Mouse (Mus musculus) embryonic facial prominence, embryonic 12.5 days (tissue): ENCODE measurements around the gene Pfn1. TPM values are rescaled to one million over a fixed set of nuclear protein-coding genes. Genes with fewer than 3 reads are reported as not detected.

Experiments
- ATAC-seq: fragments of 200-750 bp; cut with Nextera tagmentation; 2 replicates; pipeline ENCODE4 v1.8.0; 2017; ENCODE audit not compliant: insufficient number of reproducible peaks, insufficient read depth, low FRiP score, low TSS enrichment
- H3K27ac ChIP-seq: fragments of 300-500 bp; sonication (generic); 2 replicates; pipeline ENCODE4 v1.5.1; 2016; ENCODE audit warnings: mild to moderate bottlenecking
- H3K27me3 ChIP-seq: fragments of 300-500 bp; sonication (generic); 2 replicates; pipeline ENCODE4 v1.6.1; 2016; ENCODE audit warnings: mild to moderate bottlenecking, moderate library complexity
- H3K36me3 ChIP-seq: fragments of 300-500 bp; sonication (generic); 2 replicates; pipeline ENCODE4 v1.6.1; 2016; ENCODE audit warnings: mild to moderate bottlenecking
- H3K4me1 ChIP-seq: fragments of 300-500 bp; sonication (generic); 2 replicates; pipeline ENCODE4 v1.6.1; 2016
- H3K4me2 ChIP-seq: fragments of 300-500 bp; sonication (generic); replicated peaks from 2 replicates; pipeline ENCODE4 v1.6.1; 2016; ENCODE audit warnings: mild to moderate bottlenecking, moderate library complexity
- H3K4me3 ChIP-seq: fragments of 300-500 bp; sonication (generic); 2 replicates; pipeline ENCODE4 v1.5.1; 2016; ENCODE audit warnings: mild to moderate bottlenecking
- H3K9ac ChIP-seq: fragments of 300-500 bp; sonication (generic); 2 replicates; pipeline ENCODE4 v1.6.1; 2016; ENCODE audit warnings: mild to moderate bottlenecking, moderate library complexity
- H3K9me3 ChIP-seq: fragments of 300-500 bp; sonication (generic); 2 replicates; pipeline ENCODE4 v1.6.1; 2016; ENCODE audit warnings: mild to moderate bottlenecking, moderate library complexity
- WGBS: fragments of 180-500 bp; shearing (Covaris S2); methylation state at CpG from one replicate; pipeline ENCODE4 v1.1.7; 2016; 5-methylcytosine and 5-hydroxymethylcytosine counted together
- polyA plus RNA-seq: library from polyadenylated mRNA; unstranded; fragments of >200 nt; fragmentation: Nextera tagmentation; extraction: Ambion mirVana; gene quantifications from 2 replicates; pipeline ENCODE4 v1.2.1, GENCODE M21; 2016

The Pfn1 gene
- polyA plus RNA-seq, 1 experiment from 2014 or later: 1,498 TPM

DNA sequence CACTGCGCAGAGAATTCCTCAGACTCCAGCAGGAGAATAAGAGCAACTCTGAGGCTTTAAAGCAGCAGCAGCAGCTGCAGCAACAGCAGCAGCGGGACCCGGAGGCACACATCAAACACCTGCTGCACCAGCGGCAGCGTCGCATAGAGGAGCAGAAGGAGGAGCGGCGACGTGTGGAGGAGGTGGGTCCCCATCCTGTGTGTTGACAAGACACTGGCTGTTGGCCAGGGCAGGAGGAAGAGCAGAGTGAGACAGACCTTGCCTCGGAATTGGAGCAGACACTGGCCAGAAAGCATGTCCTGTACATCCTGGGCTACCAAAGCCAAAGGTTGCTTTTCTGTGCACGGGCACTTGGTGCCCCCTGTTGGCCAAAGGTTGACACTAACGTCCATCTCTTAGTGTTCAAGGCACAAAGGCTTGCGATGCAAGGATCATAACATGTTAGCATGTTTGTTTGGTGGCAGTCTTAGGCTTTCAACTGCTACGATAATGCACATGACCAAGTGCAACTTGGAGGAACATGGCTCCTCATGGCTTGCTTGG lies 49.3 kb downstream of the Pfn1 start:
- H3K9ac ChIP-seq: no peak overlapping the region
- H3K36me3 ChIP-seq: peaks cover 84% of the 10 kb centered on the region
- no peaks in the 10 kb centered on the region for H3K27me3 ChIP-seq
- no peak overlapping the region for H3K27ac ChIP-seq
- H3K4me3 ChIP-seq: no peak overlapping the region
- ATAC-seq: no peak
- H3K9me3 ChIP-seq: no peaks in the 10 kb centered on the region
- 66% methylated on average over 14 of the region's 14 CpGs for WGBS
- no peak overlapping the region for H3K4me2 ChIP-seq
- no peaks in the 10 kb centered on the region for H3K4me1 ChIP-seq

Other genes with a start within 250 kb of the Pfn1 start
- gene Pelp1, start 244.6 kb downstream of the Pfn1 start, polyA plus RNA-seq: 41.9 and 46.4 TPM in 2 replicates
- gene Arrb2, start 222.0 kb downstream of the Pfn1 start, polyA plus RNA-seq: 21.7 and 23.7 TPM in 2 replicates
- gene Med11, start 202.7 kb downstream of the Pfn1 start, polyA plus RNA-seq: 41.4 and 44.5 TPM in 2 replicates
- 0.27 and 0.46 TPM in 2 replicates for gene Zmynd15, start 195.2 kb downstream of the Pfn1 start, polyA plus RNA-seq
- gene Cxcl16, start 194.7 kb downstream of the Pfn1 start, polyA plus RNA-seq: 1.4 and 2.2 TPM in 2 replicates
- 0.32 TPM in 1 of 2 replicates, not detected in the other for gene Tm4sf5, start 149.4 kb downstream of the Pfn1 start, polyA plus RNA-seq
- 0.26 and 0.48 TPM in 2 replicates for gene Vmo1, start 140.0 kb downstream of the Pfn1 start, polyA plus RNA-seq
- gene Gltpd2, start 135.4 kb downstream of the Pfn1 start, polyA plus RNA-seq: 0.50 and 0.77 TPM in 2 replicates
- 784 and 848 TPM in 2 replicates for gene Psmb6, start 129.3 kb downstream of the Pfn1 start, polyA plus RNA-seq
- not detected in 2 replicates for gene Gm40193, start 121.7 kb downstream of the Pfn1 start, polyA plus RNA-seq
- gene Pld2, start 114.6 kb downstream of the Pfn1 start, polyA plus RNA-seq: 4.4 and 6.7 TPM in 2 replicates
- 16.7 and 17.5 TPM in 2 replicates for gene Mink1, start 91.8 kb downstream of the Pfn1 start, polyA plus RNA-seq
- not detected in 2 replicates for gene 4930544D05Rik, start 38.8 kb downstream of the Pfn1 start, polyA plus RNA-seq
- gene Chrne, start 35.4 kb downstream of the Pfn1 start, polyA plus RNA-seq: not detected in 2 replicates
- 0.15 and 0.27 TPM in 2 replicates for gene Gp1ba, start 15.5 kb downstream of the Pfn1 start, polyA plus RNA-seq
- 96.5 and 104 TPM in 2 replicates for gene Rnf167, start 7.4 kb downstream of the Pfn1 start, polyA plus RNA-seq
- gene Slc25a11, start 7.2 kb downstream of the Pfn1 start, polyA plus RNA-seq: 159 and 160 TPM in 2 replicates
- gene Eno3, start 2.6 kb upstream of the Pfn1 start, polyA plus RNA-seq: 20.1 and 27.9 TPM in 2 replicates
- 143 and 149 TPM in 2 replicates for gene Spag7, start 14.8 kb upstream of the Pfn1 start, polyA plus RNA-seq
- 12.0 and 12.3 TPM in 2 replicates for gene Camta2, start 33.5 kb upstream of the Pfn1 start, polyA plus RNA-seq
- 1.1 and 1.6 TPM in 2 replicates for gene Inca1, start 45.5 kb upstream of the Pfn1 start, polyA plus RNA-seq
- 2.8 and 3.0 TPM in 2 replicates for gene Kif1c, start 45.9 kb upstream of the Pfn1 start, polyA plus RNA-seq
- 6.8 and 7.5 TPM in 2 replicates for gene Zfp3, start 109.6 kb upstream of the Pfn1 start, polyA plus RNA-seq
- gene Scimp, start 157.9 kb upstream of the Pfn1 start, polyA plus RNA-seq: not detected in 2 replicates
- 43.9 and 45.9 TPM in 2 replicates for gene Rabep1, start 190.1 kb upstream of the Pfn1 start, polyA plus RNA-seq